Mouse (Mus musculus) small intestine, adult 2 months (tissue): ENCODE data around the gene Aldh3a2. TPM values are rescaled to one million over a fixed set of nuclear protein-coding genes. Genes with fewer than 3 reads are reported as not detected.
A peak's percentile ranks its signal among the peaks of the same experiment; 100 is the strongest.

ENCODE experiments used
- H3K27ac ChIP-seq: fragments of 200-500 bp; 2 replicates; pipeline ENCODE4 v1.5.1; 2012; ENCODE audit warnings: low read depth, low read length, control low read depth, inconsistent platforms; ENCODE audit not compliant: insufficient read depth
- H3K27me3 ChIP-seq: fragments of 200-500 bp; 2 replicates; pipeline ENCODE4 v1.6.1; 2012; ENCODE audit warnings: mild to moderate bottlenecking, moderate library complexity, low read length, inconsistent platforms; ENCODE audit not compliant: control insufficient read depth, insufficient read depth
- H3K36me3 ChIP-seq: fragments of 200-500 bp; 2 replicates; pipeline ENCODE4 v1.6.1; 2012; ENCODE audit warnings: mild to moderate bottlenecking, low read length, control low read depth, inconsistent platforms; ENCODE audit not compliant: control insufficient read depth, insufficient read depth
- H3K4me1 ChIP-seq: fragments of 200-500 bp; 2 replicates; pipeline ENCODE4 v1.6.1; 2012; ENCODE audit warnings: low read length, inconsistent platforms, mixed read lengths; ENCODE audit not compliant: control insufficient read depth, insufficient read depth, insufficient read length
- H3K4me3 ChIP-seq: fragments of 200-500 bp; 2 replicates; pipeline ENCODE4 v1.5.1; 2012; ENCODE audit warnings: low read depth, mild to moderate bottlenecking, control low read depth, inconsistent platforms, low read length, moderate library complexity
- CTCF ChIP-seq: fragments of 200-500 bp; IDR thresholded peaks from 2 replicates; pipeline ENCODE4 v1.5.1; 2012; ENCODE audit warnings: low read depth, mild to moderate bottlenecking, control low read depth, inconsistent platforms, low read length, moderate library complexity, mixed read lengths; ENCODE audit not compliant: insufficient replicate concordance, insufficient read length; ENCODE audit errors: extremely low read depth
- POLR2A ChIP-seq: fragments of 200-500 bp; IDR thresholded peaks from 2 replicates; pipeline ENCODE4 v1.6.1; 2012; ENCODE audit warnings: low read depth, mild to moderate bottlenecking, control low read depth, inconsistent platforms, low read length, moderate library complexity
- WGBS: fragments of 180-500 bp; shearing (Covaris S2); methylation state at CpG from one replicate; pipeline ENCODE4 v1.1.7; 2018; 5-methylcytosine and 5-hydroxymethylcytosine counted together
- polyA plus RNA-seq: library from polyadenylated mRNA; depleted of rRNA; stranded (reverse); fragments of >200 nt; gene quantifications from 2 replicates; pipeline ENCODE4 v1.2.3, GENCODE M21; 2012

The Aldh3a2 gene
- polyA plus RNA-seq, 1 experiment = 166 TPM

DNA sequence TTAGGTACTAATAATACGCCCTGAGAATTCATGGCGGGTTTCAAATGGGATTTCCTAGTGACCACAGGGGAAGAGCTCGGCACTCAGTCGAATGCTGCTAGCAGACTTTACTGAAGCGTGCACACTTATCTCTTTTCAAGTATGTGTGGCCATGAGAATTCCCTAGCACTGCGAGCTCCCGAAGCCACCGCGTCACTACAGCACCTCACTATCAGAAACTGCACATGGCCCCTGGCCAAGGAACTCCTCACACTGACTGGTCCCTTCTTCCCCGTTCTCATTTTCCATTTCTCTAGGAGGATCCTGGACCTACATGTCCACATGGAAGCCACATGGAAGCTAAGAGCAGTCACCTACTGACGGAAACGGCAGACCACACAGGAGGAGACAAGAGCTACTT is 14.5 kb downstream of the Aldh3a2 start:
- Histone ChIP-seq H3K4me3 (no peak overlapping the region), H3K27ac (no peak overlapping the region), H3K4me1 (no peaks in the 10 kb centered on the region), H3K27me3 (no peaks in the 10 kb centered on the region), H3K36me3 (peaks cover 85% of the 10 kb centered on the region)
- TF ChIP-seq CTCF (no peak), POLR2A (no peak)
- WGBS = 92% methylated on average over 12 of the region's 12 CpGs

DNA sequence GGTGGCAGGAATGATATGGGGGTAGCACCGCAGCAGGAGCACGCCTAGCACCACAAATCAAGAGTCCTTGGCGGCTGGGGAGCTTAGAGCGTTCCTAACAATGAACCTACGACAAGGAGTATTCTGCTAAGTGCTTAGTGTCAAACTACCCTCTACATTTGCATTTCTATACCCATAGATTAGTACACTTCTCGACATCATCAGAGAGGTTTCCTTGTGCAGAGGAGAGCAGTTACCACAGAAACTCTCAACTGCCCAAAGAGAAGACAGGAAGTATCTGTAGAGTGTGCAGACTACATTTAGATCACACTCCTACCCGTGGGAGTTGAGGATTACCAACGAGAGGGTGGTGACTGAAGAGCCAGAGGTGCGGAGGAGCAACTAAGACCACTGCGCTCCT is 15.5 kb downstream of the Aldh3a2 start:
- H3K36me3 ChIP-seq = peaks cover 87% of the 10 kb centered on the region
- WGBS = 91% methylated on average over 10 of the region's 10 CpGs
- TF ChIP-seq POLR2A (no peak), CTCF (no peak)

DNA sequence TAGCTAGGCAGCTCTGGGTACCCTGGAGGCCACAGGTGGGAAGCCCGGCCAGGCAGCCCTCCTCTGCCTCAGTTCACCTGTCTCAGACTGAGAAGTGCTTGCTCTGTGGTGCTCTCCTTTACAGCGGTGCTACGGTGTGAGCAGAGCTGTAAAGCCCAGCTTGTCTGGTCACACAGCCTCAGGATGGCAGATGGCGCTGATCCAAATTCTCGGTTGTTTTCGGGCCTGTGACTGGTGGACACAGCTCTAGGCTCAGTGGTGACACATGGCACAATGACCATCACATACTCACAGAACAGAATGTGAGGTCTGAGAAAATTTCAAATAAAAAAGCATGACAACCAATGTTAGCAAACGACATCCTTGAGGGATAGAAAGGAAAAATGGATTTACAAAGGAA is 22.9 kb downstream of the Aldh3a2 start:
- WGBS = 86% methylated on average over 7 of the region's 7 CpGs
- Histone ChIP-seq H3K27me3 (no peaks in the 10 kb centered on the region), H3K27ac (no peak overlapping the region), H3K36me3 (peaks cover 46% of the 10 kb centered on the region), H3K4me1 (no peaks in the 10 kb centered on the region), H3K4me3 (no peak overlapping the region)
- no peak for TF ChIP-seq CTCF
- no peak for TF ChIP-seq POLR2A

More for the DNA sequence above, 15.5 kb downstream of the Aldh3a2 start:
- H3K4me3 ChIP-seq = no peak overlapping the region
- H3K4me1 ChIP-seq = no peaks in the 10 kb centered on the region
- no peaks in the 10 kb centered on the region for H3K27me3 ChIP-seq
- H3K27ac ChIP-seq = no peak overlapping the region

DNA sequence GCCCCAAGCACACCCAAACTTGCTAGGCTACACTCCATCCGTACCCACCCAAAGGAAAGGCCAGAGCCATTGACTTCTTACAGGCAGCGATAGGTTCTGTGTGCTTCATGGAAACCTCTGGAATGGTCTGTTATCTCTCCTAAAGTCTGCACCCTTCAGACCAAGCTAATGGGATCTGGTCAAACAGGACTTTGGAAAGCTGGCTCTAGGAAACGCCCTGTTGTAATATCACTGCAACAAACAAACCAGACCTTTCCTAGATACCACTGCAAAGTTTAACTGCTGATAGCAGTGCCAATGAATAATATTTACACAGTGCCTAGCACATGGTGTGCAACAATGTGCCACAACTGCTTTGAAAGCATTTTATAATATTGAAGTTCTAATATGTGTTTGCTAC is 31.2 kb downstream of the Aldh3a2 start:
- H3K27ac ChIP-seq = peak overlapping the region; percentile 43; the same call in 1 of the 2 replicates
- TF ChIP-seq CTCF (no peak), POLR2A (no peak)
- no peak overlapping the region for H3K4me3 ChIP-seq
- no peaks in the 10 kb centered on the region for H3K27me3 ChIP-seq
- H3K36me3 ChIP-seq = 0 out of 2 replicates have a peak, but pooled peaks cover 2% of the 10 kb centered on the region
- peaks cover 26% of the 10 kb centered on the region for H3K4me1 ChIP-seq
- 26% methylated on average over 3 of the region's 3 CpGs for WGBS

DNA sequence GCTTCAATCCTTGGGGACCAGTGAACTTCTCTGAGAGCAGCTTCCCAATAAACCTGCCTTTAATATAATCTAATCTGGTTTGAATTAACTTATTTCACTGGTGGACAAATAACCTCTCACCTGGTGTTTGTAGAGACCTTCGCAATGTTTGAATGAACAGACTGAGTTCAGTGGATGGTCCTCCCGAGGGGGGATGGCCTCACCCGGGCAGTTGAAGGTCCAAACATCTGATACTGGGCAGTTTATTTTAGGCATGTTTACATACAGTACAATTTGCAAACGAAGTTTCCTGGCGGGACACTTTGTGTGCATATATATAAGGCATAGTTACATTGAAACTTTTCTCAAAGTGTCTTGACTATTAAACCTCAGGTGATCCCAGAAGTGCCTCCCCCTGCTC is 33.1 kb downstream of the Aldh3a2 start:
- Histone ChIP-seq H3K27ac (no peak overlapping the region), H3K4me1 (peaks cover 26% of the 10 kb centered on the region), H3K4me3 (no peak overlapping the region), H3K36me3 (0 out of 2 replicates have a peak, but pooled peaks cover 2% of the 10 kb centered on the region), H3K27me3 (no peaks in the 10 kb centered on the region)
- TF ChIP-seq CTCF (no peak), POLR2A (no peak)
- 20% methylated on average over 5 of the region's 5 CpGs for whole genome bisulfite sequencing

DNA sequence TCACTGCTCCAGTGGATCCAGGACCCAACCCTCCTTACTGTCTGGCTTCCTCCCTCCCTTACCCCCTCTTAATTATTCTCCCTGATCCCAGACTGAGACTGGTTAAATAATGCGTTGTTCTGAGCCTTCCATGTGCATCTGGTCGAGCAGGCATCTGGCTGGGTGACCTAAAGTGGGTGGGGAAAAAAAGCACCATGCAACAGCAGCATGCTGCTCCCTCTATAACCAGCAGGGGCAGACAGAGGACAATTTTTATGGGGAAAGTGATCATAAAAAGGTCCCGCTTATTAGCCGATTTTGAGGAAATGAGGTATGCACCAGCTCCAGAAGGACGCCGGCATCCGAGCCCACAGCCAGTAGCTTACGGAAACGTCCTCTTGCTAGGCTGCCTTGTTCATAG is 35.9 kb downstream of the Aldh3a2 start:
- Histone ChIP-seq H3K27me3 (no peaks in the 10 kb centered on the region), H3K27ac (no peak overlapping the region), H3K4me3 (no peak overlapping the region), H3K4me1 (peaks cover 12% of the 10 kb centered on the region), H3K36me3 (no peaks in the 10 kb centered on the region)
- 2% methylated on average over 9 of the region's 9 CpGs for WGBS
- TF ChIP-seq CTCF (peak; percentile 63; the same call in 1 of the 2 replicates), POLR2A (no peak)

DNA sequence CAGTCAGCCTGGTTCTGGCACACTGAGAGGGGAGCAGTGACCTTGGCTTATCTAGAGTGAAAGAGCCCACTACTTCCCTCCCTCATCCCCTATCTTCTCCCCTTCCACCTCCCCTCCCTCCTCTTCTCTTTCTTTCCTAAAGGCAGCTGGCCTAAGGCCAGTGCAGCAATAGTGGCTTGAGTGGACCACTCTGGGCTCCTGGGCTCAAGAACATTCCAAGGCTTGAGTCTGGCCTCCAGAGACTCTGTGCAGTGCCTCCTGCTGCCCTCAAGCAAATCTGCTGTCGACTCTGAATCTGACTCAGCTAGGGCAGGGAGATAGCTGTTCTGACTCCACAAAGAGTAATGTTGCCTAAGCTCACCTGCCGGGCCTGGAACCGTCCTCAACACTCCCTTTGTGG is 38.9 kb downstream of the Aldh3a2 start:
- Histone ChIP-seq H3K4me1 (no peaks in the 10 kb centered on the region), H3K27me3 (no peaks in the 10 kb centered on the region), H3K36me3 (no peaks in the 10 kb centered on the region), H3K27ac (no peak overlapping the region), H3K4me3 (no peak overlapping the region)
- 68% methylated on average over 3 of the region's 3 CpGs for WGBS
- no peak for TF ChIP-seq POLR2A
- no peak for TF ChIP-seq CTCF
